Mouse (Mus musculus): Measurements from ENCODE around the gene Ergic3.

GRCm38 (mm10) chr2:155991863-155992321 lies 16.0 kb upstream of the Ergic3 start:
- TF ChIP-seq CTCF (IDR thresholded peaks at IDR 0.05; ENCODE audit: low read depth, low read length) (no peak), POLR2A (IDR thresholded peaks at IDR 0.05; ENCODE audit: extremely low read depth, insufficient read depth, low read length) (no peak)

Data from liver, adult 2 months (tissue).